Mouse (Mus musculus) embryonic facial prominence, embryonic 15.5 days (tissue): ENCODE results near the gene Copg2. TPM values are rescaled to one million over a fixed set of nuclear protein-coding genes. Genes with fewer than 3 reads are reported as not detected.

Experiments
- ATAC-seq: fragments of 200-750 bp; cut with Nextera tagmentation; 2 replicates; pipeline ENCODE4 v1.8.0; 2017; ENCODE audit warnings: low read depth, moderate TSS enrichment; ENCODE audit not compliant: insufficient number of reproducible peaks, low FRiP score, low TSS enrichment
- H3K27ac ChIP-seq: fragments of 300-500 bp; sonication (generic); replicated peaks from 2 replicates; pipeline ENCODE4 v1.5.1; 2015; ENCODE audit warnings: mild to moderate bottlenecking, inconsistent platforms
- H3K27me3 ChIP-seq: fragments of 300-500 bp; sonication (generic); 2 replicates; pipeline ENCODE4 v1.6.1; 2015; ENCODE audit warnings: inconsistent platforms
- H3K36me3 ChIP-seq: fragments of 300-500 bp; sonication (generic); 2 replicates; pipeline ENCODE4 v1.6.1; 2015; ENCODE audit warnings: mild to moderate bottlenecking, inconsistent platforms
- H3K4me1 ChIP-seq: fragments of 300-500 bp; sonication (generic); 2 replicates; pipeline ENCODE4 v1.6.1; 2015; ENCODE audit warnings: inconsistent platforms
- H3K4me2 ChIP-seq: fragments of 300-500 bp; sonication (generic); replicated peaks from 2 replicates; pipeline ENCODE4 v1.6.1; 2015; ENCODE audit warnings: mild to moderate bottlenecking, inconsistent platforms
- H3K4me3 ChIP-seq: fragments of 300-500 bp; sonication (generic); replicated peaks from 2 replicates; pipeline ENCODE4 v1.5.1; 2015; ENCODE audit warnings: mild to moderate bottlenecking, inconsistent platforms
- H3K9ac ChIP-seq: fragments of 300-500 bp; sonication (generic); 2 replicates; pipeline ENCODE4 v1.6.1; 2015; ENCODE audit warnings: inconsistent platforms
- H3K9me3 ChIP-seq: fragments of 300-500 bp; sonication (generic); replicated peaks from 2 replicates; pipeline ENCODE4 v1.6.1; 2016; ENCODE audit warnings: inconsistent platforms
- WGBS: fragments of 180-500 bp; shearing (Covaris S2); methylation state at CpG from one replicate; pipeline ENCODE4 v1.1.7; 2015; 5-methylcytosine and 5-hydroxymethylcytosine counted together
- microRNA counts: library from miRNA; unstranded; fragments of <30 nt; microRNA quantifications from one replicate; lab custom pipeline; 2016
- microRNA-seq: library from miRNA; unstranded; fragments of <30 nt; microRNA quantifications from one replicate; pipeline ENCODE4, GENCODE M21; 2016; ENCODE audit warnings: borderline number of aligned reads
- polyA plus RNA-seq: library from polyadenylated mRNA; unstranded; fragments of >200 nt; fragmentation: Nextera tagmentation; extraction: Ambion mirVana; gene quantifications from 2 replicates; pipeline ENCODE4 v1.2.1, GENCODE M21; 2015

Copg2 gene
- polyA plus RNA-seq, 1 experiment from 2014 or later: 26.6 TPM

- WGBS: 52% methylated on average over 25 of the region's 25 CpGs
- Histone ChIP-seq H3K4me2 (no peak overlapping the region), H3K9ac (no peak overlapping the region)
Observed at GRCm38 (mm10) chr6:30710371-30711364, 185.9 kb downstream of the Copg2 start.

GRCm38 (mm10) chr6:30709115-30709514, 187.5 kb downstream of the Copg2 start:
- H3K27ac ChIP-seq: no peak overlapping the region
- peaks cover 9% of the 10 kb centered on the region for H3K4me1 ChIP-seq
- no peak for ATAC-seq
- H3K9ac ChIP-seq: no peak overlapping the region
- no peaks in the 10 kb centered on the region for H3K9me3 ChIP-seq
- no peak overlapping the region for H3K4me3 ChIP-seq
- H3K36me3 ChIP-seq: no peaks in the 10 kb centered on the region
- H3K4me2 ChIP-seq: no peak overlapping the region
- H3K27me3 ChIP-seq: no peaks in the 10 kb centered on the region
- WGBS: 29% methylated on average over 6 of the region's 6 CpGs

More at GRCm38 (mm10) chr6:30710371-30711364, 185.9 kb downstream of the Copg2 start:
- H3K4me1 ChIP-seq: peaks cover 9% of the 10 kb centered on the region
- H3K36me3 ChIP-seq: no peaks in the 10 kb centered on the region
- H3K4me3 ChIP-seq: no peak overlapping the region
- H3K27me3 ChIP-seq: no peaks in the 10 kb centered on the region
- H3K27ac ChIP-seq: no peak overlapping the region
- H3K9me3 ChIP-seq: no peaks in the 10 kb centered on the region
- ATAC-seq: no peak

- no peaks in the 10 kb centered on the region for H3K27me3 ChIP-seq
- peak overlapping the region; percentile 71 for H3K27ac ChIP-seq
- peak; percentile 86 for ATAC-seq
- H3K9ac ChIP-seq: no peak overlapping the region
- H3K9me3 ChIP-seq: no peaks in the 10 kb centered on the region
- WGBS: 72% methylated on average over 9 of the region's 9 CpGs
- H3K4me1 ChIP-seq: 0 out of 2 replicates have a peak, but pooled peaks cover 5% of the 10 kb centered on the region
- no peaks in the 10 kb centered on the region for H3K36me3 ChIP-seq
- H3K4me3 ChIP-seq: no peak overlapping the region
- H3K4me2 ChIP-seq: no peak overlapping the region
Observed at GRCm38 (mm10) chr6:30703977-30704602, 192.5 kb downstream of the Copg2 start.

GRCm38 (mm10) chr6:30703476-30703875, 193.1 kb downstream of the Copg2 start:
- H3K9ac ChIP-seq: no peak overlapping the region
- H3K27ac ChIP-seq: peak overlapping the region; percentile 35
- no peak overlapping the region for H3K4me2 ChIP-seq
- no peaks in the 10 kb centered on the region for H3K9me3 ChIP-seq
- H3K4me1 ChIP-seq: 0 out of 2 replicates have a peak, but pooled peaks cover 5% of the 10 kb centered on the region
- WGBS: 60% methylated on average over 6 of the region's 6 CpGs
- H3K27me3 ChIP-seq: no peaks in the 10 kb centered on the region
- H3K36me3 ChIP-seq: no peaks in the 10 kb centered on the region
- ATAC-seq: no peak
- no peak overlapping the region for H3K4me3 ChIP-seq

- WGBS: 46% methylated on average over 6 of the region's 6 CpGs
- Histone ChIP-seq H3K36me3 (no peaks in the 10 kb centered on the region), H3K4me1 (0 out of 2 replicates have a peak, but pooled peaks cover 5% of the 10 kb centered on the region), H3K27ac (no peak overlapping the region), H3K4me3 (no peak overlapping the region), H3K9ac (no peak overlapping the region), H3K27me3 (no peaks in the 10 kb centered on the region), H3K9me3 (no peaks in the 10 kb centered on the region), H3K4me2 (no peak overlapping the region)
- no peak for ATAC-seq
Observed at GRCm38 (mm10) chr6:30702881-30703280, 193.7 kb downstream of the Copg2 start.

GRCm38 (mm10) chr6:30700182-30700581, 196.4 kb downstream of the Copg2 start:
- Histone ChIP-seq H3K27ac (peak overlapping the region; percentile 28; the same call in 1 of the 2 replicates), H3K9ac (no peak overlapping the region), H3K27me3 (no peaks in the 10 kb centered on the region), H3K4me2 (no peak overlapping the region), H3K9me3 (no peaks in the 10 kb centered on the region), H3K4me1 (0 out of 2 replicates have a peak, but pooled peaks cover 5% of the 10 kb centered on the region), H3K36me3 (no peaks in the 10 kb centered on the region), H3K4me3 (no peak overlapping the region)
- WGBS: 45% methylated on average over 6 of the region's 6 CpGs
- ATAC-seq: no peak

GRCm38 (mm10) chr6:30698036-30698435, 198.6 kb downstream of the Copg2 start:
- Histone ChIP-seq H3K27ac (peak overlapping the region; percentile 78), H3K27me3 (no peaks in the 10 kb centered on the region), H3K9ac (no peak overlapping the region), H3K4me3 (no peak overlapping the region), H3K4me2 (no peak overlapping the region), H3K9me3 (no peaks in the 10 kb centered on the region), H3K36me3 (no peaks in the 10 kb centered on the region), H3K4me1 (peaks cover 13% of the 10 kb centered on the region; the same call in 1 of the 2 replicates)
- no peak for ATAC-seq
- 68% methylated on average over 4 of the region's 4 CpGs for WGBS

MicroRNA genes within 50 kb of the gene (microRNA counts, 519-probe panel; counts per million panel counts)
- microRNA mmu-miR-335-3p (lab: Ali Mortazavi, UCI) (2,895 counts per million, percentile 69 among the panel's probes with 10 or more counts), microRNA mmu-miR-335-5p (lab: Ali Mortazavi, UCI) (4,305 counts per million, percentile 95 among the panel's probes with 10 or more counts)

Small RNAs within 50 kb of the gene (microRNA-seq; reads per million reads assigned to microRNA genes)
- gene Mir335: 43,274 reads per million, percentile 99 among the genes with 10 or more reads in this experiment

Other genes starting within 250 kb of the Copg2 start
- gene Cep41, start 203.0 kb downstream of the Copg2 start, polyA plus RNA-seq: 30.9 and 33.1 TPM in 2 replicates
- gene Mest, start 173.2 kb downstream of the Copg2 start, polyA plus RNA-seq: 1,312 and 1,376 TPM in 2 replicates
- gene Tsga13, start 18.8 kb upstream of the Copg2 start, polyA plus RNA-seq: 0.29 TPM in 1 of 2 replicates, not detected in the other
- 8.4 and 11.9 TPM in 2 replicates for gene Klf14, start 62.3 kb upstream of the Copg2 start, polyA plus RNA-seq